Mouse (Mus musculus): Measurements from ENCODE around the gene Tmem205. TPM values are rescaled to one million over a fixed set of nuclear protein-coding genes. Genes with fewer than 3 reads are reported as not detected.

The Tmem205 gene
- 21.0 and 25.4 TPM in 2 replicates for polyA plus RNA-seq (2011; ENCODE audit: insufficient read length, low read depth, missing spikeins)

GRCm38 (mm10) chr9:21927208-21927753 is at the start of gene Tmem205, which contains the start of gene Ccdc159:
Gene Tmem205, minus strand, starts transcription at chr9:21927556.
Gene Ccdc159, plus strand, starts transcription at chr9:21927471.
- Histone ChIP-seq H3K4me3 (ENCODE audit: insufficient read depth, low read length) (peak within 1 kb of the TSS; percentile 54), H3K27ac (ENCODE audit: insufficient read depth, low read length) (peak within 1 kb of the TSS; percentile 20; the same call in 1 of the 2 replicates)
- TF ChIP-seq POLR2A (IDR thresholded peaks at IDR 0.05; ENCODE audit: low read depth, low read length) (peak; percentile 86), CTCF (IDR thresholded peaks at IDR 0.05; ENCODE audit: borderline replicate concordance, insufficient read depth, low read length) (no peak)

GRCm38 (mm10) chr9:21976626-21977175 is 49.3 kb upstream of the Tmem205 start:
- no peak for TF ChIP-seq CTCF (IDR thresholded peaks at IDR 0.05; ENCODE audit: borderline replicate concordance, insufficient read depth, low read length)
- no peak for TF ChIP-seq POLR2A (IDR thresholded peaks at IDR 0.05; ENCODE audit: low read depth, low read length)
- Histone ChIP-seq H3K27ac (ENCODE audit: insufficient read depth, low read length) (no peak overlapping the region), H3K4me1 (ENCODE audit: control insufficient read depth, insufficient read depth, low read length) (no peaks in the 10 kb centered on the region), H3K4me3 (ENCODE audit: insufficient read depth, low read length) (no peak overlapping the region)

More at GRCm38 (mm10) chr9:21927208-21927753, at the start of gene Tmem205, which contains the start of gene Ccdc159:
- H3K4me1 ChIP-seq (ENCODE audit: control insufficient read depth, insufficient read depth, low read length), result peaks cover 5% of the 10 kb centered on the region; the same call in 1 of the 2 replicates

GRCm38 (mm10) chr9:21969304-21969703 is 41.9 kb upstream of the Tmem205 start:
- no peaks in the 10 kb centered on the region for H3K4me1 ChIP-seq (ENCODE audit: control insufficient read depth, insufficient read depth, low read length)
- H3K27ac ChIP-seq (ENCODE audit: insufficient read depth, low read length), result no peak overlapping the region
- no peak for TF ChIP-seq CTCF (IDR thresholded peaks at IDR 0.05; ENCODE audit: borderline replicate concordance, insufficient read depth, low read length)
- no peak for TF ChIP-seq POLR2A (IDR thresholded peaks at IDR 0.05; ENCODE audit: low read depth, low read length)
- no peak overlapping the region for H3K4me3 ChIP-seq (ENCODE audit: insufficient read depth, low read length)

GRCm38 (mm10) chr9:21968883-21969282 is 41.5 kb upstream of the Tmem205 start:
- TF ChIP-seq POLR2A (IDR thresholded peaks at IDR 0.05; ENCODE audit: low read depth, low read length) (no peak), CTCF (IDR thresholded peaks at IDR 0.05; ENCODE audit: borderline replicate concordance, insufficient read depth, low read length) (no peak)
- H3K4me3 ChIP-seq (ENCODE audit: insufficient read depth, low read length), result no peak overlapping the region
- no peak overlapping the region for H3K27ac ChIP-seq (ENCODE audit: insufficient read depth, low read length)

GRCm38 (mm10) chr9:21963417-21963816 is 36.1 kb upstream of the Tmem205 start, which contains the start of gene Epor:
Gene Epor, minus strand, starts transcription at chr9:21963506.
- H3K27ac ChIP-seq (ENCODE audit: insufficient read depth, low read length), result no peak within 1 kb of the TSS
- no peaks in the 10 kb centered on the region for H3K4me1 ChIP-seq (ENCODE audit: control insufficient read depth, insufficient read depth, low read length)
- peak within 1 kb of the TSS; percentile 17; the same call in 1 of the 2 replicates for H3K4me3 ChIP-seq (ENCODE audit: insufficient read depth, low read length)
- TF ChIP-seq POLR2A (IDR thresholded peaks at IDR 0.05; ENCODE audit: low read depth, low read length) (no peak), CTCF (IDR thresholded peaks at IDR 0.05; ENCODE audit: borderline replicate concordance, insufficient read depth, low read length) (no peak)

More at GRCm38 (mm10) chr9:21968883-21969282, 41.5 kb upstream of the Tmem205 start:
- H3K4me1 ChIP-seq (ENCODE audit: control insufficient read depth, insufficient read depth, low read length), result no peaks in the 10 kb centered on the region

DNA sequence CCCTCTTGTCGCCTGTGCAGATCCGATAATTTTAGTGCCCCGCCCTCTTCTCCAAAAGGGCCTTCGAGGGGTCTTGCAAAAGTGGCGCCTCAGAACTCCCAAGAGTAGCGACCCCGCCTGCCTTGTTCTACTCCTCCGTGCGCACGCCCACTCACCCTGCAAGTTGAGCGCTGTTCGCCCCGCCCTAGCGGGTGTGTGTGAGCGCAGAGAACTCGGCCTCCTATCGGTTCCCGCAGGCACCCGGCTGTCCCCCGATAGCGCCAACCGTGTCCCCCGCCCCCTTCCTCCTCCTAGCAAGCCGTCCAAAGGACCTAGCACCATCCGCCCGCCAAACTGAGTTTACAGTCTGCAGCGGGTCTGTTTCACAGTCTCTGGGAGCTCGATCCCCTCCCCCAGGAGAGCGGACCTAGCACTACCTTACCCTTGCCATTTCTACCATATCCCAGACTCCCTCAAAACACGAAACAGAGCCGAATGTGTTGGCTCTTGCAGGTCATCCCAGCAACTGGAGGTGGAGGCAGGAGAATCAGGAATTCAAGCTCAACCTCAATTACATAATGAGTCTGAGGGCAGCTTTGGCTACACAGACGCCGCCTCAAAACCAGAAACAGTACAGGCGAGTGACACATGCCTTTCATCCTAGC is 35.2 kb upstream of the Tmem205 start:
- Histone ChIP-seq H3K27ac (ENCODE audit: insufficient read depth, low read length) (no peak overlapping the region), H3K4me3 (ENCODE audit: insufficient read depth, low read length) (peak overlapping the region; percentile 17; the same call in 1 of the 2 replicates), H3K4me1 (ENCODE audit: control insufficient read depth, insufficient read depth, low read length) (no peaks in the 10 kb centered on the region)
- TF ChIP-seq CTCF (IDR thresholded peaks at IDR 0.05; ENCODE audit: borderline replicate concordance, insufficient read depth, low read length) (no peak), POLR2A (IDR thresholded peaks at IDR 0.05; ENCODE audit: low read depth, low read length) (no peak)

- no peak for TF ChIP-seq CTCF (IDR thresholded peaks at IDR 0.05; ENCODE audit: borderline replicate concordance, insufficient read depth, low read length)
- no peak for TF ChIP-seq POLR2A (IDR thresholded peaks at IDR 0.05; ENCODE audit: low read depth, low read length)
- no peaks in the 10 kb centered on the region for H3K4me1 ChIP-seq (ENCODE audit: control insufficient read depth, insufficient read depth, low read length)
- H3K4me3 ChIP-seq (ENCODE audit: insufficient read depth, low read length), result peak overlapping the region; percentile 17; the same call in 1 of the 2 replicates
- H3K27ac ChIP-seq (ENCODE audit: insufficient read depth, low read length), result no peak overlapping the region
Measured at GRCm38 (mm10) chr9:21962010-21962409, 34.7 kb upstream of the Tmem205 start.

DNA sequence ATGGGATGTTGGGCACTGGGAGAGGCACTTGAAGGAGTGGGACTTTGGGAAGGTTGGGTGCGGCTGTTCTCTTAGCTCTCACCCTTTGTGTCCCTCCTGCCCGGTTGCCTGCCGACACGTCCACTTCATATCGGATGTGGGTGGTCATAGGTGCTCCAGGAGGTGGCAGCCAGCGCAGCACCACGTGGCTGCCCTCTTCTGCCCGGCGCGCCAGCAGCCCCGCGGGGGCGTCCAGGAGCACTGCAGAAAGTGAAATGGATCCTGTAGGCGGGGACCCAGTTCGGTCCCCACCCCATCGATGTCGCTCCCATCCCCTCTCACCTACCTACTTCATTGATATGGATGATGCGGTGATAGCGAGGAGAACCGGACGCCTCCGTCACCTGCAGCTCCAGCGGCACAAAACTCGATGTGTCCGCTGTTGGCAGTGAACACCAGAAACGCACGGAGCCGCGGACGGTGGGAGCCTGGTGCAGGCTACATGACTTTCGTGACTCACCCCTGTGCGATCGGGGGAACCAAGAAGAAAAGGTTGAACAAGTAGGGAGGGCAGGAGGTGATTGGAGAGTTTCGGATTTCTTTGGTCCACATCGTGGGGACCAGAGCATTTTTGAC is 34.1 kb upstream of the Tmem205 start:
- no peaks in the 10 kb centered on the region for H3K4me1 ChIP-seq (ENCODE audit: control insufficient read depth, insufficient read depth, low read length)
- TF ChIP-seq CTCF (IDR thresholded peaks at IDR 0.05; ENCODE audit: borderline replicate concordance, insufficient read depth, low read length) (no peak), POLR2A (IDR thresholded peaks at IDR 0.05; ENCODE audit: low read depth, low read length) (no peak)
- H3K27ac ChIP-seq (ENCODE audit: insufficient read depth, low read length), result no peak overlapping the region
- peak overlapping the region; percentile 17; the same call in 1 of the 2 replicates for H3K4me3 ChIP-seq (ENCODE audit: insufficient read depth, low read length)

GRCm38 (mm10) chr9:21960558-21961208 is 33.3 kb upstream of the Tmem205 start:
- Histone ChIP-seq H3K4me3 (ENCODE audit: insufficient read depth, low read length) (no peak overlapping the region), H3K4me1 (ENCODE audit: control insufficient read depth, insufficient read depth, low read length) (no peaks in the 10 kb centered on the region), H3K27ac (ENCODE audit: insufficient read depth, low read length) (no peak overlapping the region)
- TF ChIP-seq POLR2A (IDR thresholded peaks at IDR 0.05; ENCODE audit: low read depth, low read length) (no peak), CTCF (IDR thresholded peaks at IDR 0.05; ENCODE audit: borderline replicate concordance, insufficient read depth, low read length) (peak; percentile 28; the same call in 1 of the 2 replicates)

All from embryonic fibroblast, embryonic 13.5 days (primary cell).